Mouse (Mus musculus) heart, adult 2 months (tissue): ENCODE results near the gene Cfap299.

Source experiments
- CTCF ChIP-seq: fragments of 200-600 bp; IDR thresholded peaks from 2 replicates; pipeline ENCODE4 v1.8.1; 2022; ENCODE audit warnings: antibody characterized with exemption, mild to moderate bottlenecking, moderate library complexity
- POLR2A ChIP-seq: fragments of 200-500 bp; IDR thresholded peaks from 2 replicates; pipeline ENCODE4 v1.6.1; 2011; ENCODE audit warnings: mild to moderate bottlenecking, low read depth, low read length, control low read depth; ENCODE audit not compliant: insufficient read depth

DNA sequence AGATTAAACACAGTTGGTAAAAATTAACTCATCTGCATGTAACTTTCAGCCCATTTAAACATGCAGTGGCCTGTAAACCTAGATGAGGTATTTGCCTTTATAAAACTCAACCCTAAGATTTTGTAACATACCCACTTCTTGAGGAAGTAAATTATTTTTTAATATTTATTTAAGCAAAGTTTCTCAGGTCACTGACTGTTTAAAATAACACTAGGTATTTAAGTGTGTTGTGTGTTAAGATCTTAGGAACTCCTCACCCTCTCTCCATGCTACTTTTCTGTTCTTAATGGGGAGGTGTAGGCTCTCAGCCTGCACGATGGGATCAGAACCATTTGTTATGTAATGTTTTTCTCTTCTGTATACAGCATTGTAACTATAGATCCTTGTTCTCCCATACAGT is 156.1 kb downstream of the Cfap299 start:
- TF ChIP-seq CTCF (no peak), POLR2A (no peak)
